Mouse (Mus musculus) midbrain, embryonic 13.5 days (tissue): ENCODE data around the gene Gm20903. TPM values are rescaled to one million over a fixed set of nuclear protein-coding genes. Genes with fewer than 3 reads are reported as not detected.
"Not testable (repeated sequence)": the region's sequence is repeated elsewhere in the genome, so short reads cannot be mapped to it uniquely, and the experiment has no call there.

Experiments
- ATAC-seq: fragments of 200-750 bp; cut with Nextera tagmentation; 2 replicates; pipeline ENCODE4 v1.8.0; 2017; ENCODE audit warnings: mild to moderate bottlenecking, moderate TSS enrichment, moderate library complexity
- H3K27ac ChIP-seq: fragments of 300-500 bp; sonication (generic); 2 replicates; pipeline ENCODE4 v1.5.1; 2015; ENCODE audit warnings: inconsistent platforms, mild to moderate bottlenecking, moderate library complexity
- H3K27me3 ChIP-seq: fragments of 300-500 bp; sonication (generic); 2 replicates; pipeline ENCODE4 v1.6.1; 2015; ENCODE audit warnings: mild to moderate bottlenecking, inconsistent platforms
- H3K36me3 ChIP-seq: fragments of 300-500 bp; sonication (generic); 2 replicates; pipeline ENCODE4 v1.6.1; 2015; ENCODE audit warnings: mild to moderate bottlenecking, inconsistent platforms
- H3K4me1 ChIP-seq: fragments of 300-500 bp; sonication (generic); replicated peaks from 2 replicates; pipeline ENCODE4 v1.6.1; 2015; ENCODE audit warnings: inconsistent platforms
- H3K4me2 ChIP-seq: fragments of 300-500 bp; sonication (generic); replicated peaks from 2 replicates; pipeline ENCODE4 v1.6.1; 2015; ENCODE audit warnings: moderate library complexity, mild to moderate bottlenecking, inconsistent platforms
- H3K4me3 ChIP-seq: fragments of 300-500 bp; sonication (generic); replicated peaks from 2 replicates; pipeline ENCODE4 v1.5.1; 2015; ENCODE audit warnings: mild to moderate bottlenecking, inconsistent platforms
- H3K9ac ChIP-seq: fragments of 300-500 bp; sonication (generic); replicated peaks from 2 replicates; pipeline ENCODE4 v1.6.1; 2015; ENCODE audit warnings: mild to moderate bottlenecking, inconsistent platforms
- H3K9me3 ChIP-seq: fragments of 300-500 bp; sonication (generic); 2 replicates; pipeline ENCODE4 v1.6.1; 2016; ENCODE audit warnings: mild to moderate bottlenecking, inconsistent platforms
- WGBS: fragments of 180-500 bp; shearing (Covaris S2); methylation state at CpG from one replicate; pipeline ENCODE4 v1.1.7; 2015; 5-methylcytosine and 5-hydroxymethylcytosine counted together
- polyA plus RNA-seq: library from polyadenylated mRNA; unstranded; fragments of >200 nt; fragmentation: Nextera tagmentation; extraction: Ambion mirVana; gene quantifications from 2 replicates; pipeline ENCODE4 v1.2.1, GENCODE M21; 2015

Gm20903 gene
- not detected in 2 replicates for polyA plus RNA-seq

GRCm38 (mm10) chrY:73669015-73669414, at the start of gene Gm20903:
Gene Gm20903, plus strand, starts transcription at chrY:73669315.
- H3K4me2 ChIP-seq, H3K36me3 ChIP-seq, H3K4me1 ChIP-seq, H3K27ac ChIP-seq, ATAC-seq, H3K27me3 ChIP-seq, H3K9ac ChIP-seq, H3K9me3 ChIP-seq, H3K4me3 ChIP-seq: not testable (repeated sequence)
- no CpG with 5 or more reads among the region's 6 CpGs for WGBS
